Mouse (Mus musculus): Measurements from ENCODE around the gene Rabac1.

The Rabac1 gene

DNA sequence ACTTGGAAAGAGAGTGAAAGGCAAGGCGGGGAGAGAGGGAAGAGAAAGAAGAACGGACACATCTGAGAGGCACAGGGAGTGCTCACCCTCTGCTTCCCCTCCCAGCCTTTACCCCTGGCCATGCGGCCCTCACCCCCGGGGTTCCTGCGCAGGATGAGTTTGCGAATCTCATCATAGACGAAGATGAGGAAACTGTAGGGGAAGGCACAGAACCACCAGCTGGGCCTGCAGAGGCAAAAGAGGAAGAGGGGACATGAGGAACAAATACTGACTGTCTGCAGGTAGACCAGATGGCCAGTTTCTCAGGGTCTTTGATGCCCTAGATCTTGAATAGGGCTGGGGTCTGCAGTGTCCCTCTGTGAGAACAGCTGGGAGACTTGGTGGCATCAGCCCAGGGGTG, 6.2 kb upstream of the Rabac1 start:
- DNase-seq = no peak

DNA sequence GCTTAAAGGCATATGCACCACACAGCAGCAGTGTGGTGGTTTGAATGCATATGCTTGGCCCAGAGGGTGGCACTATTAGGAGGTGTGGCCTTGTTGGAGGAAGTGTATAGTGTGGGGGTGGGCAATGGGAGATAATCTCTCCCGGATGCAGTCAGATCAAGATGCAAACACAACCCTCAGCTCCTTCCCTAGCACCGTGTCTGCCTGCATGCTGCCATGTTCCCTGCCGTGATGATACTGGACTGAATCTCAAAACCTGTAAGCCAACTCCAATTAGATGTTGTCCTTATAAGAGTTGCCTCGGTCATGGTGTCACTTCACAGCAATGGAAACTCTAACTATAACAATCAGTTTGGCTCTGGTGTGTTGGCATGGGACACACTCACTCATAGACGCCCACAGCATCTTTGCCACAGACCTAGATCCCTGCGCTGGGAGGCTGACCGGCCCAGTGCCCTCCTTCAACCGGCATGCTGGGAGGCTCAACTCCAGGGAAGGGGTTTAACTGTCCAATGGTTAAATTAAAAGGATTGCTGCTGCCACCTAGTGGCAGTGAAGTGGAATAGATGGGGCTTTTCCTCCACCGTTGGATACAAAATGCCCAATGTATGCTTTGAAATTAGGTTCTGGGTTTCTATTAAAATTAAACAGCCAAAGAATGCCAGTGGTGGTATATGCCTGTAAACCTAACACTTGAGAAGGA, 2.5 kb upstream of the Rabac1 start:
- no peak for DNase-seq

DNA sequence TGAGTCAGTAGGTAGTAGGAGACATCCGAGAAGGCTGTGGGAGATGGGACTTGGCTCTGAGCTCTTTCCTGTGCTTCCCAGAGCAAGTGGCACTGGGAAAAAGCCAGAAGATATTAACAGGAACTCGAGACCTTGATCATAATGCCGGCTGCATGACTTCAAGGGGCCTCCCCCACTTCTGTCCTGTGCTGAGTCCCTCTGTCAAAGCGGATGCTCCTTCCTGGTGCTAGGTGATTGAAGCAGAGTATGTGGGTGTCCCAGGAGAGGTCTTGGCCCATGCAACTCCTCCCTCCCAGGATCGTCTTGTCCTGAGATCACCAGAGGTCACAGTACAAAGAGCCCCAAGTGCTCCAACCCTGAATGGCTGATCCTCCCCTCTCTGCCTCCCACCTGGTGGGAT, 1.3 kb upstream of the Rabac1 start:
- DNase-seq = no peak

DNA sequence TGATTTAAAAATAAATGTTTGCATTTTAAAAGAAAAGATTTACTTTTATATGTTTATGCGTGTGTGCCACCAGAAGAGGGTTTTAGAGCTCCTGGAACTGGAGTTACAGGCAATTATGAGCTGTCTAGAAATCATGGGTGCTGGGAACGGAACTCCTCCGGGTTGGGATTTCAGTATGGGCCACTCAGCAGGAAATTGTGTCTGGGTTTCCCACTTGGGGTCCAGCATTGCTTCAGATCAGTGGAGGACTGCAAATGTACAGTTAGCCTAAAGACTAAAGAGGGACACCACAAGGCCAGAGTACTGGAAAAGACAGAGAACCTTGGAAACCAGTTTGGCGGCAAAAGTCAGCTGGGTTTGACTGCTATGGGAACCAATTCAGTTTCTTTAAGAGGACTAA, 654 bp upstream of the Rabac1 start:
- DNase-seq = no peak

DNA sequence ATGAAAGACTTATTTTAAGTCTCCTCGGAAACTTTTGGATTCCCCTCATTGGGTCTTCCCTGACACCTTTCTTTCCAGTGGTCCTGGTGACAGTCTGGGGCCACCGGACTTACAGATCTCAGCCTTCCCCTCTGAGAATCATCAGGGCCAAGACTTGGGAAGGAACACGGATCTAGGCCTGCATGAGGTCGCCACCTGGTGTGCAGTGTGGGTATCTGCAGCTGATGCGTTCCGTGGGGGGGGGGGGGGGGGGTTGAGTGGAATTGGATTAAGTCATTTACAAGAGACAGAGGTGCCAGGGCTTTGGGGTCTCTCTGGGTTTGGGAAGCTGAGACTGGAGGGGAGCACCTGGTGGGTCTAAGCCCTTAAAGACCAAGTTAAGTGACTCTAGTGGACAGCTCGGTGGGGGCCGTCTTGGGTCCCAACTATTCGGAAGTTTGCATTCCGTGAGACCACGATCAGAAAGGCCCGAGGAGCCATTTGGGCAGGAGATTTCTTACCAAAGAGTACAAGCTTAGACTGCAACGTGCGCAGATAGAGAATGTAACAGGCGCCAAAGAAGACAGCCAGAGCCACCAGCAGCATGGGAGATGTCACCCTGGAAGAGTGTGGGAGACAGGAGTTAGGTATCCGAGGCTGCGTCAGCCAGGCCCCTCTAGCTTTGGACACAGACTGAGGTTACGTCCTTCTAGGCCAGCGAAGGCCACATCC, 1.1 kb downstream of the Rabac1 start:
- peak in 1 of 2 experiments; percentile 43 for DNase-seq

DNA sequence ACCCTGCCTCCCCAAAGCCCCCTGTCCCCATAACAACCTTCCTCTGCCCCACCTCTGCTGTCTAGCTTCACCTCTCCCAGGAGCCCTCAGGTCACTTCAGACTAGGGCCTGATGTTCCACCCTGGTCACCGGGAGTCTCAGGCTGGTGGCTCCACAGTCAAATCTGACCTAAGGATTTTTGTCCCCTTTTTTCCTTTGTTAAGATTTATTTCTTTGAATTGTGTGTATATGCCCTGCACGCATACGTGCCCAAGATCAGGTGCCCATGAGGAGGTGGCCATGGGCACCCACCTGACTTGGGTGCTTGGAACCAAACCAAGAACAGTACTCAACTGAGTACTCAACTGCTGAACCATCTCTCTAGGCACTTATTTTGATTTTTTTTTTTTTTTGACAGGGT, 2.2 kb downstream of the Rabac1 start:
- no peak for DNase-seq

DNA sequence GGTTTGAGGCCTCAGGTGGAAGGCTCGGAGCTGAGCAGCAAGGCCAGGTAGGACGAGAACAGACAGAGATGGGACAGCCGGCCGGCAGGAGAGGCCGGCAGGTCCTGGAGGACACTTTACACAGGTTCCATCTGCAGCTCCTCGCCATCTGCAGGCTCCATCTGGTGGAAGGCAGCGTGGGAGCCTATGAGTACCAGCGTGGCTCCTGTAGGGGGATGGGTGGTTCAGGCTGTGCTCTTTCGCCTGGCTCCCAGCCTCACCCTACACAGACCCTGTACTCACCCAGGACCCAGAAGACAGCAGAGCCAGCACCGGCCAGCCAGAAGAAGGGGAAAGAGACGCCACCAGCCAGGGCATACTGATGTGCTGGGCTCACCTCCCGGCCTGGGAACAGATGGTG, 2.7 kb downstream of the Rabac1 start:
- no peak for DNase-seq

DNA sequence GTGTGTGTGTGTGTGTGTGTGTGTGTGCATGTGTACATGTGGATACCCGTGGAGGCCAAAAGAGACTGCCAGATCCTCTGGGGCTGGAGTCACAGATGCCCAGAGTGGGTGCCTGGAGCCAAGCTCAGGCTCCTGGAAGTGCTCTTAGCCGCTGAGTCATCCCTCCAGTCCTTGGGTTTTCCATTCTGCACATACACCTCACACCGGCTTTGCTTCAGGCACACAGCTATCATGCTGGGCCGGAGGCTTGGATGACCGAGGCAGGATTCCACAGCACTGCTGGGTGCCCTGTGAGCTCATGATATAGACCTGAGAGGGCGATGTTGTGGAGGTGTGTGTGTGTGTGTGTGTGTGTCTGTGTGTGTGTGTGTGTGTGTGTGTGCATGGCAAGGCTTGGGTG, 4.1 kb downstream of the Rabac1 start:
- DNase-seq = no peak

DNA sequence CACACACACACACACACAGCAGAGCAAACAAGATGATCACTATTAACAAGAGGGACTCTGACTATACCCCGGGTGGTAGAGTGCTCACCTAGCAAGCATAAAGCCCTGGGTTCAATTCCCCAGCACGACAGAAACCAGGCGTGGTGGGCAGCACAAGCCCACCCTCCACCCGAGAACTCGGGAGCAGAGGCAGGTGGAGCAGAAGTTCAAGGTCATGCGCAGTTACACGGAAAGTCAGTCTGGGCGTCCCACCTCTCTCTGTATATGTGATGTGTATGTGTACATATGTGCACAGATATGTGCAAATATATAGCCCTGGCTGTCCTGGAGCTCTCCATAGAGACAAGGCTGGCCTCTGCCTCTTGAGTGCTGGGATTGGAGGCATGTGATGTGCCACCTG, 4.6 kb downstream of the Rabac1 start:
- DNase-seq = no peak

DNA sequence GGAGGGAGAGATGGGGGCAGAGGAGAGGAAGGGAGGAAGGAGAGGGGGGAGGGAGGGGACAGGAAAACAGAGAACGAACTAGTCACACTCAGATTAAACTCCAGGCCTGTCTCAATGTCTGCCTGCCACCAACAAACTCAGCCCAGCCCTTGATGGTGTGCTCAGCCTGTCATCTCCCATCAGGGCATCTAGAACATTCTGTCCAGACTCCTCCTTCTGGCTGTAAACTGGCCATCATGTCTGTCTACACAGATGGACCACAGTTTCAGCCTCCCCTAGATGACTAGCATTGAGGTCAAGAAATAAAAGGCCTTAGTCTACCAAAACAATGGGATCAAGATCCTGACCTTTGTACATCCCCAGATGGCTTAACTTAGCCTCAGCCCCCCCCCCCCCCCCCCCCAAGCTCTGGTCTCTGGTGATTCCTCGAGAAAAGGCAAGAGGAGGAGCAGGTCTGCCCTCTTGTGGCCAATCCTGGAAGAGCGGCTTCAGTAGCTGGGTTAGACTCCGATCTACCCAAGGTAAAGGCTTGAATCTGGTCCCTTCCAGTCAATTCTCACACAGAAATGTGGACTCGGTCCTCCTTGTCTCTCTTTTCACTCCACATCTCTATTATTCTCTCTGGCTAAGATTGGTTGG, 7.5 kb downstream of the Rabac1 start:
- DNase-seq = peak; percentile 77 to 82

DNA sequence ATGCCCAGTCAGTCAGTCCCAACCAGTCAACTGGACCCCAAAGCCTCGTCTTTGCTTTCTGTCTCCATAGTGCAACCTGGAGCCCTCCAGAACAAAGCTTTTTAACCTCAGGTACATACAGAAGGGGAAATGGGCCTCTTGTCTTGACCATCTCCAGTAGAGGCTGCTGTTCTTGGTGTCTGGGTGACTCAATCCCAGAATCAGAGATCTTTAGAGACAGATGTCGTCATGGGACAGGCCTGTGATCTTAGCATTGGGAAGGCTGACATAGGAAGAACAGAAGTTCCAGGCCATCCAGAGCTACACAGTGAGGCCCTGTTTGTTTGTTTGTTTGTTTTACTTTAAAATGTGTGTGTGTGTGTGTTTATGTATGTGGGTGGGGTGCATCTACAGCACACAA, 8.3 kb downstream of the Rabac1 start:
- no peak for DNase-seq

DNA sequence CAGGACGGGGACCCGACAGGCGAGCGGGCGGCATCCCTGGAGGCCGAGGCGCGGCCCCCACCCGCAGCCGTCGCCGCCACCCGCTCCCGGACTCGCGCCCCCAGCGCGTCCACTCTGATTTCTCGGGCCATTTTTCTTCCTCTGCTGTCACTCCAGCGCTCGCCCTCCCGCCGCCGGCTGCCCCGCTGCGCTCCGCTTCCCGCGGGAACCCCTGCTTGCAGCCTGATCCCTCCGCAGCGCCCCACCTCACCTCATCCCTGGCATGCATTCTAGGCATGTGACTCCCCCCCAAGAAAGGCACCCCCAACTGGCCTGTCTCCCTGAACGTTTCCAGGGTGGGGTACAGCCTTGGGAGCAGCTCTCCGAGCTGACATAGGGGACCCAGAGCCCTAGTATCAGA, 17.3 kb downstream of the Rabac1 start:
- peak in 1 of 2 experiments; percentile 20 for DNase-seq

DNA sequence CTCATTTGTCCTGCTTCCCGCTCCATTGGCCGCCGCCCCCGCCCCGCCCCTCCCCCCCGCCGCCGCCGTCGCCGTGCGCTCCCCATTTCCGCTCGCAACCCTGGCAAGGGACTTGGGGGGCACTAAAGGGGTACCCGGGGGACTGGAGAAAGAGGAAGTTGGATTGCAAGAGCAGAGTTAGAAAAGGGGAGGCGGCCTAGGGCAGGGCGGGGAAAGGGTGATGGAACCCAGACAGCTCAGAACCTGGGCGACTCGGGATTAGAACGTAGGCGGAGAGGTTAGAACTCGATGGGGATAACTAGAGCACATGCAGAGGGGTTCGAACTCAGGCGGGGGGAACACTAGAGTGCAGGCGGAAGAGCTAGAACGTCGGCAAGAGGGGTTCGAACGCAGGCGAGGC, 18.1 kb downstream of the Rabac1 start:
- DNase-seq = peak; percentile 55 to 77

DNA sequence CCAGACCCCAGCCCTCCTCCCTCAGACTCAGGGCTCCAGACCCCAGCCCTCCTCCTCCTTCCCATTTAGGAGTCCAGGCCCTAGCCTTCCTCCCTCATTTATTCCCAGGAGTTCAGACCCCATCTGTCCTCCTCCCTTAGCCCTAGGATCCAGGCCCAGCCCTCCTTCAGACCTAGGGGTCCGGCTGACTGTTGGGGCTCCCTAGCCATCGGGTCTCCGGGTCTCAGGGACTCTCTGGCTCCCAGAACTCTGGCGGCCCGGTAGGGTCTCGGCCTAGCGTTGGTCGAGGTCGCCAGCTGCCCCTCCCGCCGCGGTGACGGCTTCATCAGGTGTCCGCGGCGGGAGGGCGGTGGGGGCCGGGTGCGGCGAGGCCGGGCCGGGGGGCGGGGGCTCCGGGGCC, 18.6 kb downstream of the Rabac1 start:
- DNase-seq = no peak

DNA sequence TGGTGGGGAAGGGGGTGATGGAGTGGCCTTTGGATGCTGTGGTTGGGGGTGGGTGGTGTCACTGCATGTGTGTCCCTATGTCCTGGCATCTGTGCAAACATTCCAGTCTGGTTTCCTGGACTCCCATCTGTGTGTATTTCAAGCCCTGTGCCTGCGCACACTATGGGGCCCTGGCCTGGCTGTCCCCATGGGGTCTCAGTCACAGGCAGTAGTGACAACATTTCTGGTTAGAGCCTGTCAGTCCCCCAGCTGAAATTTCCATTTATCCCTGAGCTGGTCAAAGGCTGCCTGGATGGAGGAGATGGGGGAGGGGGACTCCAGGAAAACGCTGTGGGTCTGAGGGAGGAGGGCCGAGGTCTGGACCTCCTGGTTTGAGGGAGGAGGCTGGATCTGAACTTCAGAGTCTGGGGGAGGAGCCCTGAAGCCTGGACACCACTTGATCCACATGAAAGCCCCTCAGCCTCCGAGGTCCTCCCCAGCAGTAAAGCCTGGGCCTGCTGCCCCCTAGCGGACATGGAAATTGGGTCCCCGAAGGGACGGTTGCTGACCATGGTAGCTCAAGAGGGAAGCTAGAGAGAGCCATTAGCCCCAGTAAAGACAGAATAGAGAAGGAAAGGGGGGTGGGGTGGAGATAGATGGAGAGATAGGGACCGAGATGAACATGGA, 22.5 kb downstream of the Rabac1 start:
- peak; percentile 75 to 81 for DNase-seq

DNA sequence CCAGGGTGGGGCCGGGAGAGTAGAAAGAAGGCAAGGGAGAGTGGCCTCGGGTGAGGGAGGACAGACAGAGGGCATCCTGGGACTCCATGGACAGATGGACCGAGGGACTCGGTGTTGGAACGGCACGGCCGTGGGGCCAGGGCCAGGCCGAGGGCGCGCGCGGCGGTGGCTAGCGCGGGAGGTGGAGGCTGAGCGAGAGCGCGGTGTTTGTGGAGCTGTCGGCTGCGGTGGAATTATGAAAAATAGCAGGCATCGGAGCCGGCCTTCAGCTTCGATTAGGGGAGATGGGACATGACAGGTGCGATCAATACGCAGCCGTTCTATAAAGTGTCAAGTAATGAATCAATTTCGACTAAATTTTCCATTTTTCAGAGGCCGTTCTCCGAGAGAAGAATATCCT, 23.8 kb downstream of the Rabac1 start:
- DNase-seq = no peak

DNA sequence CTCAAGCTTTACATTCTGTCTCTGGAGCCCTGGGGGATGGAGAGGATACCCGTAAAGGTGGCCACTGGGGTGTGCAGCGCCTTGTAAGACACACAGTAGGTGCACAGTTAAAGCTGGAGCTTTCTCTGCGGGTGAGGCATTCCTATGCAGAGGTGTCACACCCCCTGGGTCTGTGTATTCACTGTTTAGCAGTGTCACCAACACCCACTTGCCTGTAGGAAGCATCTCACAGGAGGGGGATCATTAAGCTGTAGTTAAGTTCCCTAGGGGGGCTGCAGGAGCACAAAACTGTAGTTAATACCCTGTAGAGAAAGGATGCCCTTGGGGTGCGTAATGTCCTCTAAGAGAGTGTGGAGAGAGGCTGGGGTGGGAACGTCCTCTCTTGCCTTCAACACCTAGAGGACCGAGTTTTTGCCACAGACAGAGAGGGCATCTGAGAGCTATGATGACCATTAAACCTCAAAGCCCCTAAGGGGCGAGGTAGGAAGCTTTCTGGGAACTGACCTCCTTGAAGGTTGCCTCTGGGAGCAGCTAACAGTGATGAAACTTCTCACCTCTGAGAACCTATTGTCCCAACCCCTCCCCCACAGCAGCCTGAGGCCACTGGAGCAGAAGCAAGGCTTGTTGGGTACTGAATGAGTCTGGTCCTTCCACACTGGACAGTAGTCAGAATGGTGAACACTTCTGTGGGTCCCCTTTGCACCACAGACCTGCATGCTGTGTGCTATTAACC, 25.1 kb downstream of the Rabac1 start:
- DNase-seq = no peak

DNA sequence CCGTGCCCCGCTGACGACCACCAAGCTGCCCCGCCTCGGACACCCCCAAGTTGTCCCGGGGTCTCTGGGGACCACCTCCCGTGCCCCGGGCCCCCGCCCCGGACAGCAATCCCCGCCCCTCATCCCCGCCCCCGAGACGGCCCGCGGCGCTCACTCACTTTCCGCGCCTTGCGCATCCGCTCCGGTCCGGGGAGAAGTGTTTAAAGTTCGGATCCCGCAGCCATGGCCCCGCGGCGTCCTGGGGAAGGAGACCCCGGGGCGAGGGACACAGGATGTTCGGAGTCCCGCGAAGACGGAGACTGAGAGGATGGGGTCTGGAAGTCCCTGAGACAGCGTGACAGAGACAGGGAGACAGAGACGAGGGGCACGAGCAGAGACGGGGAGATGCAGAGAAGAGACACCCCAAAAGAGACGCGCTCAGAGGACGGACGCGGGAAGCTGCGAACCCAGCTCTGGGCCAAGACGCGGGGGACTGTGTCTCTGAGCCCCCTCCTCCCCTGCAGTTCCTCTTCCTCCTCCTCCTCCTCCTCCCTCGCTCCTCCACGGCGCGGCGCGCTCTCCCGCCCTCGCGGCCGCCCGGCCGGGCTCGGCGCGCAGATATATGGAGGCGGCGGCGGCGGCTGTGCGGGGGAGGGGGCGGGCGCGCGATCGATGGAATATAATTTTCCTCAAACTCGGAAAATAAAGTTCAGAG, 28.1 kb downstream of the Rabac1 start, which contains the start of gene Gm4881:
TSS of gene Gm4881 (minus strand) at position 238 of the 694 bp plus-strand sequence.
- DNase-seq = peak in 1 of 2 experiments; percentile 19

DNA sequence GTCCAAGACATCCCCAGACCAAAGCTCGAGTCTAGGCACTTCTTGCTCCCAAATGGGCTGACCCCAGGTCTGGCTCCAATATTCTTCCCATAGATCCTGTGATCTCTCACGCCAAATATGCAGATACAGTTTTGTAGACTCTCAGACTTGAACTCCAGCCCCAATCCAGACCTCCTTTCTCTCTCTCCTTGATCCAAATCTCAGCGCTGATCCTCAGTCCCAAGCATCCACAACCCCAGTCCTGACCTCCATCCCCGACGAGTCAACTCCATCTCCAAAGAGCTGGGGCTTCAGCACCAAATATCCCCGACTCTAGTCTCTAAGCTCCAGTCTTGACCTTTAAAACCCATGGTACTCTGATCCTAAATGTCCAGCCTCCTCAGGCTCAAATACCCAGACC, 28.9 kb downstream of the Rabac1 start:
- no peak for DNase-seq

DNA sequence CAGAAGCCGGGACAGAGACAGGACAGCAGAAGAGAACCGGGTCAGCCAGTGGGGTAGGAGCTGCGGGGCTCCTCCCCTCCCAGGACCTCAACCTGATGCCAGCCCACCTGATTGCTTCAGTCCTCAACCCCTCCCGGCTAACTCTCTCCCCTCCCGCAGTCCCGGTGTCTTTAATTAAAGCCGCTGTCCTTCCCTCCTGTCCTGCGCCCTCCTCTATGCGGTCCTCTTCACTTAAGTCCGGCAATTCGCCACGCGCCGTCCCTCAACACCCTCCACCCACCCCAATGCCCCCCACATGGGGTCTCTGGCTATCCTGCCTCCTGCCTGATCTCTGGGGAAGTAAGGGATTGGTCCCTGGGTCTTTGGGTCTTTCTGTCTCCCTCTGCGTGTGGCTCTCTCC, 40.9 kb downstream of the Rabac1 start:
- no peak for DNase-seq

DNA sequence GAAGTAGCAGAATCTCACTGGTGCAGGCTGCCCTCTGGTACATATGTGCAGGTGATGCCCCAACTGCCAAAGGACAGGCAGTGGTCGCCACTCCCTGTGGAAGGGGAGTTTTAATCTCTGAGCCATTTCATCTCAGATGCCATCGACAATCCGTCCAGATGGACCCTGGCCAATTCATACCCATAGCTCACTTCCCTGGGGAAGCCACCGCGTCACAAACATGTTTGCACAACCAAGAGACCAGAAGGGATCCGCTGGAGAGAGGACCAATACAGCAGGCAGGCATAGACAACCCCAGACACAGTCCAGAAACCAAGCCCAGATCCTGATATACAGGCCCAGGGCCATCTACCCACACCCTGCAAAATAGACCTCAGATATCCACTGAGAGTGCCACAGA, 42.1 kb downstream of the Rabac1 start:
- DNase-seq = no peak

Data from thymus, postnatal 36 days (tissue).